ENCODE assay signal across 16 mouse cellular contexts in genomic region chr3:156833920-156834319, GRCm38 (mm10).
"Had no signal": no experiment of that assay in that cellular context is flagged by ENCODE, and none has a peak within 500 bp of the region (broad histone marks: within the 10 kb centered on the region; RNA-seq: fewer than 3 reads in every experiment).

No protein-coding gene starts in this region.

- H3K9ac ChIP-seq: lung, embryonic 14.5 days; neural tube, embryonic 12.5 days had no signal

- H3K27me3 ChIP-seq: neural tube, embryonic 12.5 days had no signal

- H3K36me3 ChIP-seq: limb, embryonic 10.5 days; neural tube, embryonic 12.5 days had no signal

- H3K27ac ChIP-seq: left cerebral cortex, adult 2 months; limb, embryonic 10.5 days; neural tube, embryonic 12.5 days had no signal

- H3K4me3 ChIP-seq: left cerebral cortex, adult 2 months; limb, embryonic 10.5 days; myocyte; neural tube, embryonic 12.5 days had no signal

- H3K4me1 ChIP-seq: neural tube, embryonic 12.5 days had no signal

- H3K9me3 ChIP-seq: limb, embryonic 10.5 days; neural tube, embryonic 12.5 days had no signal

- H3K4me2 ChIP-seq: liver, embryonic 11.5 days; lung, embryonic 14.5 days; neural tube, embryonic 12.5 days had no signal

- DNase-seq: kidney, adult 18-20 months; kidney, postnatal 10 days; kidney, postnatal 4 days; lung, embryonic 14.5 days; lung, postnatal 10 days; lung, postnatal 4 days; retina, postnatal 1 day; right cerebral cortex, postnatal 4 days; spleen, adult 18-20 months; thymus, adult 18-20 months; thymus, postnatal 14 days had no signal
